Mouse (Mus musculus) A20 (cell line): Measurements from ENCODE around the gene Hsf5.

Experiments
- DNase-seq: peaks from one replicate; pipeline ENCODE4 v3.0.0-alpha.2; 2011; ENCODE audit warnings: low read depth, low spot score

Hsf5 gene

GRCm38 (mm10) chr11:87687246-87688225 is 70.6 kb downstream of the Hsf5 start:
- no peak for DNase-seq

GRCm38 (mm10) chr11:87688478-87689203 is 71.7 kb downstream of the Hsf5 start:
- DNase-seq, result no peak

- peak; percentile 50 for DNase-seq
Observed at GRCm38 (mm10) chr11:87689402-87689808, 72.4 kb downstream of the Hsf5 start.

- DNase-seq, result peak; percentile 86
Observed at GRCm38 (mm10) chr11:87690054-87690740, 73.2 kb downstream of the Hsf5 start.

- DNase-seq, result no peak
Observed at GRCm38 (mm10) chr11:87697131-87697682, 80.2 kb downstream of the Hsf5 start.

- DNase-seq, result no peak
Observed at GRCm38 (mm10) chr11:87698126-87698525, 81.2 kb downstream of the Hsf5 start.

- no peak for DNase-seq
Observed at GRCm38 (mm10) chr11:87701108-87701507, 84.1 kb downstream of the Hsf5 start.

GRCm38 (mm10) chr11:87701877-87702620 is 85.1 kb downstream of the Hsf5 start:
- no peak for DNase-seq

- DNase-seq, result no peak
Observed at GRCm38 (mm10) chr11:87703654-87704053, 86.7 kb downstream of the Hsf5 start.

GRCm38 (mm10) chr11:87704289-87704688 is 87.3 kb downstream of the Hsf5 start:
- DNase-seq, result no peak

GRCm38 (mm10) chr11:87707570-87707969 is 90.6 kb downstream of the Hsf5 start:
- no peak for DNase-seq

GRCm38 (mm10) chr11:87708979-87709378 is 92.0 kb downstream of the Hsf5 start:
- DNase-seq, result no peak
